Mouse (Mus musculus): ENCODE measurements around the gene Fosl1. TPM values are rescaled to one million over a fixed set of nuclear protein-coding genes. Genes with fewer than 3 reads are reported as not detected.
"Not testable (repeated sequence)": the region's sequence is repeated elsewhere in the genome, so short reads cannot be mapped to it uniquely, and the experiment has no call there.

Gene Fosl1
- polyA plus RNA-seq, 1 experiment from 2014 or later, result not detected

GRCm38 (mm10) chr19:5487768-5488550, 40.6 kb downstream of the Fosl1 start, which contains the start of gene Mus81:
Gene Mus81, minus strand, starts transcription at chr19:5488402.
- Histone ChIP-seq H3K4me3 (peak within 1 kb of the TSS; percentile 66), H3K36me3 (peaks cover 25% of the 10 kb centered on the region), H3K9ac (peak within 1 kb of the TSS; percentile 54), H3K9me3 (no peaks in the 10 kb centered on the region), H3K4me2 (peak within 1 kb of the TSS; percentile 77), H3K27ac (replicated peaks) (peak within 1 kb of the TSS; percentile 97), H3K27me3 (no peaks in the 10 kb centered on the region), H3K4me1 (replicated peaks) (peaks cover 51% of the 10 kb centered on the region)
- peak; percentile 78 for ATAC-seq (ENCODE audit: low FRiP score, low read depth)
- under 1% methylated on average over 39 of the region's 39 CpGs for WGBS

- Histone ChIP-seq H3K9ac (peak overlapping the region; percentile 46), H3K27me3 (no peaks in the 10 kb centered on the region), H3K36me3 (peaks cover 28% of the 10 kb centered on the region), H3K4me1 (replicated peaks) (peaks cover 55% of the 10 kb centered on the region), H3K4me2 (peak overlapping the region; percentile 77), H3K27ac (replicated peaks) (peak overlapping the region; percentile 97), H3K4me3 (peak overlapping the region; percentile 66), H3K9me3 (no peaks in the 10 kb centered on the region)
- under 1% methylated on average over 26 of the region's 26 CpGs for WGBS
- peak; percentile 82 for ATAC-seq (ENCODE audit: low FRiP score, low read depth)
Observed at GRCm38 (mm10) chr19:5488878-5489571, 41.7 kb downstream of the Fosl1 start.

- Histone ChIP-seq H3K27ac (replicated peaks) (peak overlapping the region; percentile 97), H3K36me3 (peaks cover 32% of the 10 kb centered on the region), H3K4me1 (replicated peaks) (peaks cover 55% of the 10 kb centered on the region), H3K4me2 (peak overlapping the region; percentile 77), H3K4me3 (peak overlapping the region; percentile 90)
- 57% methylated on average over 10 of the region's 10 CpGs for whole genome bisulfite sequencing
- not testable (repeated sequence) for H3K9me3 ChIP-seq; H3K9ac ChIP-seq; ATAC-seq (ENCODE audit: low FRiP score, low read depth); H3K27me3 ChIP-seq
Observed at GRCm38 (mm10) chr19:5489721-5490120, 42.4 kb downstream of the Fosl1 start.

GRCm38 (mm10) chr19:5490313-5490897, 43.1 kb downstream of the Fosl1 start, which contains the start of gene Cfl1:
Gene Cfl1, plus strand, starts transcription at chr19:5490455.
- peak; percentile 76 for ATAC-seq (ENCODE audit: low FRiP score, low read depth)
- Histone ChIP-seq H3K9me3 (no peaks in the 10 kb centered on the region), H3K27me3 (no peaks in the 10 kb centered on the region), H3K27ac (replicated peaks) (peak within 1 kb of the TSS; percentile 97), H3K4me2 (peak within 1 kb of the TSS; percentile 77), H3K9ac (peak within 1 kb of the TSS; percentile 95), H3K4me1 (replicated peaks) (peaks cover 55% of the 10 kb centered on the region), H3K36me3 (peaks cover 33% of the 10 kb centered on the region), H3K4me3 (peak within 1 kb of the TSS; percentile 90)
- WGBS, result under 1% methylated on average over 60 of the region's 62 CpGs

- peak; percentile 35 for ATAC-seq (ENCODE audit: low FRiP score, low read depth)
- H3K27me3 ChIP-seq, result no peaks in the 10 kb centered on the region
- peaks cover 52% of the 10 kb centered on the region for H3K4me1 ChIP-seq (replicated peaks)
- WGBS, result under 1% methylated on average over 58 of the region's 59 CpGs
- H3K4me2 ChIP-seq, result peak overlapping the region; percentile 77
- peaks cover 35% of the 10 kb centered on the region for H3K36me3 ChIP-seq
- peak overlapping the region; percentile 95 for H3K9ac ChIP-seq
- H3K27ac ChIP-seq (replicated peaks), result peak overlapping the region; percentile 97
- peak overlapping the region; percentile 90 for H3K4me3 ChIP-seq
- no peaks in the 10 kb centered on the region for H3K9me3 ChIP-seq
Observed at GRCm38 (mm10) chr19:5490898-5491708, 43.8 kb downstream of the Fosl1 start.

GRCm38 (mm10) chr19:5492641-5493040, 45.3 kb downstream of the Fosl1 start:
- H3K27me3 ChIP-seq, result no peaks in the 10 kb centered on the region
- no peaks in the 10 kb centered on the region for H3K9me3 ChIP-seq
- no peak for ATAC-seq (ENCODE audit: low FRiP score, low read depth)
- H3K4me1 ChIP-seq (replicated peaks), result peaks cover 36% of the 10 kb centered on the region
- peak overlapping the region; percentile 77; the same call in 1 of the 2 replicates for H3K4me2 ChIP-seq
- peak overlapping the region; percentile 90; the same call in 1 of the 2 replicates for H3K4me3 ChIP-seq
- no peak overlapping the region for H3K9ac ChIP-seq
- no peak overlapping the region for H3K27ac ChIP-seq (replicated peaks)
- peaks cover 50% of the 10 kb centered on the region for H3K36me3 ChIP-seq
- WGBS, result 87% methylated on average over 4 of the region's 4 CpGs

GRCm38 (mm10) chr19:5493301-5493721, 46.0 kb downstream of the Fosl1 start:
- ATAC-seq (ENCODE audit: low FRiP score, low read depth); H3K27me3 ChIP-seq; H3K9ac ChIP-seq; H3K9me3 ChIP-seq; H3K27ac ChIP-seq (replicated peaks); H3K4me2 ChIP-seq: not testable (repeated sequence)
- Histone ChIP-seq H3K36me3 (peaks cover 51% of the 10 kb centered on the region), H3K4me3 (0 out of 2 replicates have a peak overlapping the region, but pooled peaks have one; percentile 1), H3K4me1 (replicated peaks) (peaks cover 36% of the 10 kb centered on the region)
- 61% methylated on average over 9 of the region's 9 CpGs for WGBS

- no peak for ATAC-seq (ENCODE audit: low FRiP score, low read depth)
- Histone ChIP-seq H3K4me2 (no peak overlapping the region), H3K4me3 (no peak overlapping the region), H3K27me3 (no peaks in the 10 kb centered on the region), H3K4me1 (replicated peaks) (peaks cover 26% of the 10 kb centered on the region), H3K27ac (replicated peaks) (no peak overlapping the region), H3K36me3 (peaks cover 51% of the 10 kb centered on the region), H3K9ac (no peak overlapping the region), H3K9me3 (no peaks in the 10 kb centered on the region)
- WGBS, result 90% methylated on average over 3 of the region's 3 CpGs
Observed at GRCm38 (mm10) chr19:5494314-5494713, 47.0 kb downstream of the Fosl1 start.

GRCm38 (mm10) chr19:5495353-5496051, 48.2 kb downstream of the Fosl1 start:
- ATAC-seq (ENCODE audit: low FRiP score, low read depth), result no peak
- H3K9ac ChIP-seq, result no peak overlapping the region
- H3K9me3 ChIP-seq, result no peaks in the 10 kb centered on the region
- WGBS, result 88% methylated on average over 12 of the region's 12 CpGs
- no peak overlapping the region for H3K4me3 ChIP-seq
- peaks cover 51% of the 10 kb centered on the region for H3K36me3 ChIP-seq
- peaks cover 17% of the 10 kb centered on the region for H3K4me1 ChIP-seq (replicated peaks)
- H3K27me3 ChIP-seq, result no peaks in the 10 kb centered on the region
- H3K27ac ChIP-seq (replicated peaks), result no peak overlapping the region
- H3K4me2 ChIP-seq, result no peak overlapping the region

- ATAC-seq (ENCODE audit: low FRiP score, low read depth), result no peak
- H3K36me3 ChIP-seq, result peaks cover 51% of the 10 kb centered on the region
Observed at GRCm38 (mm10) chr19:5496052-5496370, 48.7 kb downstream of the Fosl1 start.

GRCm38 (mm10) chr19:5500330-5500875, 53.1 kb downstream of the Fosl1 start:
- Histone ChIP-seq H3K4me1 (replicated peaks) (no peaks in the 10 kb centered on the region), H3K36me3 (peaks cover 29% of the 10 kb centered on the region), H3K4me2 (no peak overlapping the region), H3K27ac (replicated peaks) (no peak overlapping the region), H3K9ac (no peak overlapping the region), H3K4me3 (no peak overlapping the region), H3K9me3 (no peaks in the 10 kb centered on the region), H3K27me3 (no peaks in the 10 kb centered on the region)
- ATAC-seq (ENCODE audit: low FRiP score, low read depth), result no peak
- WGBS, result 96% methylated on average over 2 of the region's 2 CpGs

More at GRCm38 (mm10) chr19:5496052-5496370, 48.7 kb downstream of the Fosl1 start:
- H3K27me3 ChIP-seq, result no peaks in the 10 kb centered on the region
- no peak overlapping the region for H3K4me3 ChIP-seq
- no peak overlapping the region for H3K27ac ChIP-seq (replicated peaks)
- no peak overlapping the region for H3K9ac ChIP-seq
- H3K9me3 ChIP-seq, result no peaks in the 10 kb centered on the region
- H3K4me1 ChIP-seq (replicated peaks), result peaks cover 17% of the 10 kb centered on the region
- no peak overlapping the region for H3K4me2 ChIP-seq
- 87% methylated on average over 16 of the region's 16 CpGs for WGBS

Measured in hindbrain, embryonic 15.5 days (tissue).